Mouse (Mus musculus): ENCODE measurements around the gene Olfr545.

The Olfr545 gene

DNA sequence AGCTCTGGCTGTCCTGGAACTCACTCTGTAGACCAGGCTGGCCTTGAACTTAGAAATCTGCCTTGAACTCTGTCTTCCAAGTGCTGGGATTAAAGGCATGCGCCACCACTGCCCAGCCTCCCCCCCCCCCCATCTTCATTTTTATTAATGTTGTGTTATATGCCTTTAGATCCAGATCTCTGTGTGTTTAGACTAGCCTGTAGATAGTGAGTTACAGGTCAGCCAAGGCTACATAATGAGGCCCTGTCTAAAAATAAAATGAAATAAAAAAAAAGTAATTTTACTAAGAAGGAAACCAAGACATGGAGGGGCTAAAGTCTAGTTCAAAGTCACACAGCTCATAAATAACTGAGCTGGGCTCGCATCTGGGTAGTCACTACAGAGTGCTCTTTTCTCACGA, 20.4 kb downstream of the Olfr545 start:
- DNase-seq (ENCODE audit: low spot score) = no peak

DNA sequence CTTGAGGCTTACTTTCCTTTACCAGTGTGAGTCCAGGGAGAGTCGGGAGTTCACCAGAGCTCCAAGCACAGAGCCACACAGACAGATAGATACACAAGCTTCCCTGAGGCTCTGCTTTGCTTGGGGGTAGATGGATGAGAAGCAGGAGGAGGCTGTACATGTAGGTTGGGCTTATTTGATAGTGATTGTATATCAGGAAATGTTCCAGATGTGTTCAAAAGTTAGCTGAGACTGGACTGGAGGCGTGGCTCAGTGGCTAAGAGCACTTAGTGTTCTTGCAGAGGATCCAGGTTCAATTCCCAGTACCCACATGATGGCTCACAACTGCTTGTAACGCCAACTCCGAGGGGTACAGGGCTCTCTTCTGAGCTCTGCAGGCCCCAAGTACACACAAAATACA, 20.9 kb downstream of the Olfr545 start:
- no peak for DNase-seq (ENCODE audit: low spot score)

DNA sequence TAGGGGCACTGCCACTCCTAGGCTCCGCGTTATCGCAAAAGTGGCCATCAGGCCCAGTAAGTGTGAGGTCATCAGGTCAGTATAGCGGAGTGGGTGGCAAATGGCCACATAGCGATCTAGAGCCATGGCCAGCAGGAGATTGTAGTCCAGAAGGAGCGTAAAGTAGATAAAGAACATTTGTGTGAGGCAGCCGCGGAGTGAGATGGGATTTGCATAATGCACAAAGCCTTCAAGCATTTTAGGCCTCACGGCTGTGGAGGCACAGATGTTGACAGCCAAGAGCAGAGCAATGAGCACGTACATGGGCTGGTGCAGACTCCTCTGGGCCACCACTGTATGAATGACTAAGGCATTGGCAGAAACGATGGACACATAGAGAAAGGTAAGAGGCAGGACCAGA, 22.0 kb downstream of the Olfr545 start:
- no peak for DNase-seq (ENCODE audit: low spot score)

DNA sequence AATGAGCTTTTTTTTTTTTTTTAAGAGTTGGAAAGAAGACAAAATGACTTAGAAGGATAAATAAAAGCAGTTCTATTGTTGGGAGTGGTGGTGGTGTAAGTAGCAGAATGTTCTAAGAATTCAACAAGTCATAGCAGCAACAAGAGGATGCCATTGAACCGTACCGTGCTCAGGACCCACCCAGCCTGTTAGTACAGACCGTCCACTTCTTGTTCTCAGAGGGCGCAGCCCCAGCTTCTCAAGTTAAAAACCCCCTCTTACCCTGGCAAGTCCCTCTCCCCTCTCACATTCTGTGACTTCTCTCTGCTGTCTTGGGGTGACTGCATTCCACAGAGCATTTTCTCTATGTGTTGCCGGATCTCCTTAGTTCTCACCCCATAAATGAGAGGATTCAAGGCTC, 22.8 kb downstream of the Olfr545 start:
- no peak for DNase-seq (ENCODE audit: low spot score)

DNA sequence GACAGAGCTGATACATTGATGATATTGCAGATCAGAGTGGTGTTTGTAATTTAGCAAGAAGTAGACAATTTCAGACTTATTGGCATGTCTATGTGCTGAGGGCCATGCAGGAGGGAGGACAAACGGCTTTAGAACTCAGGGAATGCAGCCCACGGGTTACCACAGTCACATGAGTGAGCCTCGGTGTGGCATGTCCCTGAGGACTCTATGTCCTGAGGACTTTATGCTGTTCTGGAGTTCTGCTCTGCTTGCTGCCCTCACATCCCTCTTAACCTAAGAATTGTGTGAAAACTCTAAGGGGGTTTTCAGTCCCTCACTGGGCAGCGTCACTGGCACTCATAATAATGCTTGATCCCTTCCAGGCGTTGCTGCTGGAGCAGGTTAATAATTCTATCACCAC, 26.7 kb downstream of the Olfr545 start:
- no peak for DNase-seq (ENCODE audit: low spot score)

DNA sequence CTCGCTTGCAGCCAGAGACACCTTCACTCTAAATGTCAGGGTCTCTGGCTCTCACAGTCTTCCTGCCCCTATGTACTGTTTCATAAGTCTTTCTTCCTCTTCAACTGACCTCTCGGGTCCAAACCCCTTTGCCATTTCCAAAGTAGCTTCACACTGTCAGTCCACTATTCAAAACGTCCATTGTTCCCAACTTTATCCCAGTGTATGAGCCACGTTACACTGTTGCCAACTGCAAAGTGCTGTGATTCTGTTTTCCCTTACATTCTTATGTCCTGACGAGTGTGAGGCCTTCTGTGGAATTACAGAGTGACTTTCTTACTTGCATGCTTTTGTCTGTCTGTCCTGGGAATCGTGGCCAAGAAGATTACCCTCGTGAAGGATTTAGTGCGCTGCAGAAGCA, 31.8 kb downstream of the Olfr545 start:
- no peak for DNase-seq (ENCODE audit: low spot score)

DNA sequence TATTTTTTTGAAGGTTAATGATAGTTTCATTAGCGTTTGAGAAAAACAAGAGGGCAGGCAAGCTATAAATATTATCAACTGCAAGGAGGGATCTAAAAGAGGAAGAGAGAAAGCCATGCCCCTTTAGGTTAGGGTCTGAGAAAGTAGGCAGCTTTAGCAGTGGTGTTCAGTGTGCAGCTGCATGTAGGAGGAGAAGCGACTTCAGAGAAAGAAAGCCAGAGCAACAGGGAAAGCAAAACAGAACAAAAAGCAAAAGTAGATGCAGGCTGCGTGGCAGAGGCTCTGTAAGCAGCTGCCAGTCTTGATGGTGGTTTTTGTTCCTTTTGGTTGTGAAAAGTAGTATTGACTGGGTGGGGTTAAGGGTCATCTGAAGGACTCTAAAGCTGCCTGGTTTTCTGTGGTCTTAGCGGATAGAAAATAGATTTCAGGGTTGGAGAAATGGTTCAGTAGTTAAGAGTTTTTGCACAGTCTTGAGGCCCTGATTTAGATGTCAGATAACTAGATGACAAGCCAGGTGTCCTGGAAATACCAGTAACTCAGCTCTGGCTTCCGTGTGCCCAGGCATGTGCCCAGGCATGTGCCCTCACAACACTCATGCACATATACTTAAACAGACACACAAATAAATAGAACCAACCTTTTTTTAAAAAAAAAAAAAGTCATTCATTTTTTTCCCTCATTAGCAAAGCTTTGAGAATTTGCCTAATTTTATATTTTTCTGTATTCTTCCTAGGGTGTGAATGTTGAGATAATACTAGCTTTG, 40.6 kb downstream of the Olfr545 start:
- no peak for DNase-seq (ENCODE audit: low spot score)

DNA sequence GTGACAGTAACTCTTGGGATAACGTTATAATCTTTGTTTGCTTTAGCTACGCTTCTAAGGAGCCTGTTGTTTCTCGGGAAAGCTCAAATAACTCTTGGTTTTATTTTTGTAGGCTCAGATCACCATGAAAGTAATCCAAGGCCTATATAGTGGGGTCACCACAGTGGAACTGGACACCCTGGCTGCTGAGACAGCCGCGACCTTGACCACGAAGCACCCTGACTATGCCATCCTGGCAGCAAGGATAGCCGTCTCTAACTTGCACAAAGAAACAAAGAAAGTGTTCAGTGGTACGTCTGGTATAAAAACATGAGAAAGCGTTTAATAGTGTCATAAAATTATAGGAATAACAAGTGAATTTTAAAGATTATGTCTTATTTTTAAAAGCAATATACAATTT, 52.9 kb downstream of the Olfr545 start:
- DNase-seq (ENCODE audit: low spot score) = no peak

DNA sequence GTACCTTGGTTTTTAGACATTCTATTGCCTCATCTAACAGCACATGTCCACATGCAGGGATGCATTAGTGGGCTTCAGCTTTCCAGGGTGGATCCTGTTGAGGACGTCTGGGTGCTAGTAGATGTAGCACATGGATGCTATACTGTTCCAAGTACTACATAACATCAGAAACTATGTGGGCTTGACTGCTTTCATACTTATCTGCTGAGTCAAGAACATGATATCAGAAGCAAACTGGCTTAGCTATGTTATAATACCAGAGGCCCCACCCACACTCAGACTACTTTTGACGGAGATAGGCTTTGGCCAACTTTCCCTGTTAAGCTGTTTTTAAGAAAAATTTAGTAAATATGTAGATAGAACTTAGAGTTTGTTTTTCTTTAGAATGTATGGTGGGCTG, 55.1 kb downstream of the Olfr545 start:
- peak; percentile 18 for DNase-seq (ENCODE audit: low spot score)

DNA sequence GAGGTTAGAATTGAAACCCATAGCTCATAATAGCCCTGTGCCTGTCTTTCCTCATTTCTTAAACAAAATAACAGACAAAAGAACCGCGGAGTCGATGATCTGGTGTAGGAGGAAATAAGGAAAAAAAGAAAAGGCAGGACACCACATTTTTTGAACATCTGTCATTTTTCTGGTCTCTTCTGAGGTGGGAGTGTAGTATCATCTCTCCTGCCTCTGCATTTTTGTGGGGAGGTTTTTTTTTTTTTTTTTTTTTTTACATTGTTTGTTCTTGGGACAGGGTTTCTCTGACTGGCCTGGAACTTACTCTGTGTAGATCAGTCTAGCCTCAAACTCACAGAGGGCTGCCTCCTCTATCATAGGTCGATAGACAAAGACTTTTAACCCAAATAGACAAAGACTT, 56.9 kb downstream of the Olfr545 start:
- no peak for DNase-seq (ENCODE audit: low spot score)

DNA sequence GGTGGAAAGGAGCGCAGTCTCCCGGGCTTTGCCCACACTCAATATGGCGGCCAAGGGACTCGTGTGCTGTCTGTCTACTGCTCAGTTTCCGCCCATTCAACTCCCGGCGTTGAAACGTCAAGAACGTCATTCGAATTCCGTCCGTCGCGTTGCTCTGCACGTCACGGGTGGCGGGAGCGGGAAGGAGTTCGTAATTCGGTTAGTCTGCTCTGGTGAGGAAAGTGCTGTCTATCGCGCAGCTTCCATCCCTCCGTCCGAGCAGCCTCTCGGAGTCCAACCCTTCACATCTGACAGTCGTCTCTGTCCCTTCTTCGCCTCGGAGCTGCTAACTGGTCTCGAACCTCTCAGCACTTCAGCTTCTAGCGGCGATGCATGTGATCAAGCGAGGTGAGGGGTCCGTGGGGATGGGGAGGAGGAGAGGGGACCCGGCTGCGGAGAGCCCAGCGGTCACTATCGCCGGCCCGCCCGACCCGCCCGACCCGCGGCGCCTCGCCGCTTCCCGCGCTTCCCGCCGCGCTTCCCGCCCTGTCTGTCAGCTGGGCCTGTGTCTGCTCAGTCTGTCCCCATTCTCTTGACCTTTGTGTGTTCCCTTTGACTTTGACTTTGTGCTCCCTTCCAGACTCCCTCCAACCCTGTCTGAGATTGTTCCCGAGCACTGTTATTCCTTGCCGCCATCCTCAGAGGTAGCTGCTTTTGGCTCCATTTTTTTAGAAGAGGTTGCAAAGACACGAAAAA, 57.5 kb downstream of the Olfr545 start, which contains the start of gene Rrm1:
TSS of gene Rrm1 (plus strand) at position 39 of the 735 bp plus-strand sequence.
- DNase-seq (ENCODE audit: low spot score) = peak; percentile 90

All from spleen, adult 12 weeks (tissue).